Mouse (Mus musculus): ENCODE results near the gene Pmis2. TPM values are rescaled to one million over a fixed set of nuclear protein-coding genes. Genes with fewer than 3 reads are reported as not detected.

The Pmis2 gene
- under 1 TPM; 0.40 to 0.67 TPM for total RNA-seq (2021)
- long read RNA-seq, experiment 1, result 0 reads
- long read RNA-seq, experiment 2, result 0 reads

GRCm38 (mm10) chr7:30671480-30671879 is at the start of gene Pmis2:
Pmis2 (minus strand) TSS chr7:30671605.
- no peak for DNase-seq

DNA sequence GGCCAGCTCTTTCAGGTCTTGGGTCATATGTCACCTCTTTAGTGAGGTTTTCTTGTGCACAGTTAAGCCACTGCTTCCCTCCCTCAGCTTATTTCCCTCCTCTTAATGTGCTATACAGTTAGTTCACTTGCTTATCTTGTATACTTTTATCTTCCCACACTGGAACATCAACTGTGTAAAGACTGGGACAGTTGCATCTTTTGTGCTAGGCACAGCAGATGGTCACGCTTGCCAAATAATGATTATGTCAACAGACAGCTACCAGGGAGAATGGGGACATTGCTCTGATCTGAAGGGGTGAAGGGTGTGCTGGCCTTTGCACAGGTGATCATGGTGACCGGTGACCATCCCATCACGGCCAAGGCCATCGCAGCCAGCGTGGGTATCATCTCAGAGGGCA is 48.3 kb upstream of the Pmis2 start:
- DNase-seq, result no peak

DNA sequence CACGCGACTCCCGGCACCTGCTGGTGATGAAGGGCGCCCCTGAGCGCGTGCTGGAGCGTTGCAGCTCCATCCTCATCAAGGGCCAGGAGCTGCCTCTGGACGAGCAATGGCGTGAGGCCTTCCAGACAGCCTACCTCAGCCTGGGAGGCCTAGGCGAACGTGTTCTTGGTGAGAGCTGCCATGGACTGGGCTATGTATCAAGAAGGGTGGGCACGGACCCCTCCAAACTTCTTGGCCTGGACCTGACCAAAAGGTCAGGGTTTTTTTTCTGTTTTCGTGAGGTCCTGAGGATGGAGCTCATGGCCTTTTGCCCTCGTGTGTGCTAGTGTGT is 46.3 kb upstream of the Pmis2 start:
- DNase-seq, result no peak

GRCm38 (mm10) chr7:30717006-30717715 is 45.8 kb upstream of the Pmis2 start:
- peak; percentile 53 to 56 for DNase-seq

- DNase-seq, result no peak
Observed at GRCm38 (mm10) chr7:30711942-30712341, 40.5 kb upstream of the Pmis2 start, which contains the start of gene Atp4a. Atp4a (plus strand) TSS chr7:30712209.

GRCm38 (mm10) chr7:30707441-30707840 is 36.0 kb upstream of the Pmis2 start:
- DNase-seq, result no peak

- peak; percentile 26 to 40 for DNase-seq
Observed at GRCm38 (mm10) chr7:30706214-30706882, 34.9 kb upstream of the Pmis2 start.

GRCm38 (mm10) chr7:30698589-30698988 is 27.2 kb upstream of the Pmis2 start, which contains the start of gene 2200002J24Rik:
2200002J24Rik (plus strand) TSS chr7:30698926.
- no peak for DNase-seq

GRCm38 (mm10) chr7:30698101-30698500 is 26.7 kb upstream of the Pmis2 start:
- DNase-seq, result peak in 1 of 2 experiments; percentile 12

DNA sequence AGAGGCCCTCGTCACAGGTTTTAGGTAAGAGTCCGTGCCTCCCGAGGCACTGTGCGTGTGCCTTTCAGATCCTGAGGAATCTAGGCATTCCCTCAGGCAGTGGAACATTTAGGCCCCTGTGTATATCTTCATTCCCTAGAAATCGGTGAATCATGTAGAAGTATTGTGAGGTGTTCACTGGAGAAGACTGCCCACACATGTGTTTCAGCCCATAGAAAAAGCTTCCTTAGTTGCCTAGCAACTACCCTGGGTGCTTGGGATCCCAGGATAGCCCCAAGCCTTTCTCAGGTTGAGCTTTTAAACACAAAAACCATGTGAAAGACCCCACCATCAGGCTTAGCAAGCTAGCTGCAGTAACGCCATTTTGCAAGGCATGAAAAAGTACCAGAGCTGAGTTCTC is 16.9 kb upstream of the Pmis2 start:
- no peak for DNase-seq

DNA sequence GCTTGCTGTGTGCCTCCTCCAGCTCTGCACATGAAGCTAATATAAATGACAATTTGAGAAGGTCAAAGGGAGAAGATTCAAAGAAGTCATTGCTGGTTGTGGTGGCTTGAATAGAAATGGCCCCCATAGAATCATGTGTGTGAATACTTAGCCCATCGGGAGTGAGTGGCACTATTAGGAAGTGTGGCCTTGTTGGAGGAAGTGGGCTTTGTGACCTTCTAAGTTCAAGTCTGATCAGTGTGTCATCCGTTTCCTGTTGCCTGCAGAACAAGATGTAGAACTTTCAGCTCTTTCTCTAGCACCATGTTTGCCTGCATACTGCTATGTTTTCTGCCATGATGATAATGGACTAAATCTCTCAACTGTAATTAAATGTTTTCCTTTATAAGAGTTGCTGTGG is 12.0 kb upstream of the Pmis2 start:
- DNase-seq, result no peak

GRCm38 (mm10) chr7:30681897-30682296 is 10.5 kb upstream of the Pmis2 start:
- DNase-seq, result peak; percentile 55 to 57

- DNase-seq, result peak; percentile 73 to 80
Observed at GRCm38 (mm10) chr7:30678263-30678975, 7.0 kb upstream of the Pmis2 start.

GRCm38 (mm10) chr7:30669229-30669628 is 2.2 kb downstream of the Pmis2 start:
- no peak for DNase-seq

DNA sequence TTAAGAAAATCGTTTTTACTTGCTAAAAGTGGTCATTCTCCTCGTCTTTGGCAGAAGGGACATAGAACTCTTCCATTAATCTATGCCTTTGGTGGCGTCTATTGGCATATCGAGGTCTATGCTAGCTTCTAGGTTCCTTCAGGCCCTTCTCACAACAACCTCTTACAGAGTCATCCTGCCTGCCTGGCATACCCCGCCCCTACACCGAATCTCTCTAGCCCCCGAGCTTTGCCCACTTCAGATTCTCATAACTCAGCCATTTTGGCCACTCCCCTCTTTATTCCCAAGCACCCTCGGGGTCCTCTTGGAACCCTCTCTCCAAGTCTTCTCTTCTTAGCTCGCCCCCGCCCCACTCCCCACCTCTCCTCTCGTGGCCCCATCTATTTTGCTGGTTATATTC is 6.1 kb downstream of the Pmis2 start:
- DNase-seq, result peak in 1 of 2 experiments; percentile 20

GRCm38 (mm10) chr7:30664529-30665200 is 6.7 kb downstream of the Pmis2 start, which contains the start of gene Haus5:
Haus5 (minus strand) TSS chr7:30664994.
- peak; percentile 92 to 96 for DNase-seq

DNA sequence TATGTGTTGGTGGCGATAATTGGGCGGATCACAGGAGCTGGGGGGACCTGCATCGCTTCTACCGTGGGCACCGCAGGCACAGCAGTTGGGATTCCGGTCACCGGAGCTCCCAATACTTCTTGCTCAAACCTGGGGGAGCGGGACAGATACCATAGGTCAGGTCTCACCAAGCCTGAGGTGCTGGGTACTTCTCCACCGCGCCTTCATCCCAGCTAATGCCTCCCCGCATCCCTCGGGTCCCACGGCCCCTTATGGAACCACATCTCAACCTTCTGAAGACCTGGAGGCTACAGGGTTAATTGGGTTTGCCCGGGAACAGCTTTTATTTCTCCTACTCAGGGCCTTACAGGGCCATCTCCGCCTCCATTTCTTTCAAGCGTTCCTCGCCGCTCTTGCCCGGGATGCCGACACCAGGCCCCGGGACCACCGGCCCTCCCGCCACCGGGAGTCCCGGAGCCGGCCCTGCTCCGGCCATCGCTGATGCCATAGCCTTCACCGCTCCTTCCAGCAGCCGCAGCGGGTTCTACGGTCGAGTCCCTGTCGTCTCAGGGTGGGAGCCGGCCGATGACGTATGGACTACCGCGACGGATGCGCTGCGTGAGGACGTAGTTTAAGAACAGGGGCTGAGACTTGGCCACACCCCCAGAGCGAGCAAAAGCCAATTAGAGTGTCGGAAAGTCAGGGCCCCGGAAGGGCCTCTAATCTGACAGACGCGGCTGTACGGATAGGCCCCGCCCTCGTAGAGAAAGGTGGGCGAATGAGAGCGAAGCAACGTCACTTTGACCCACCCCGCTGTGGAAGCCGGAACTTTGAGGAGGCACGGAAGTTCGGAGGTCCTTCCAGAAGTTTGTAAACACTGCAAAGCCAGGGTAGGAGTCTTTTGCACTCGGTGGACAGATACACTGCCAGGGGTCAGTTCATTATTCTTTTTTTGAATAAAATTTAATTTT is 21.5 kb downstream of the Pmis2 start, which contains the start of gene Rbm42:
Gene Rbm42, minus strand, starts transcription at position 727 of the 950 bp plus-strand sequence.
- peak; percentile 98 to 100 for DNase-seq

- no peak for DNase-seq
Observed at GRCm38 (mm10) chr7:30639083-30639482, 32.3 kb downstream of the Pmis2 start.

DNA sequence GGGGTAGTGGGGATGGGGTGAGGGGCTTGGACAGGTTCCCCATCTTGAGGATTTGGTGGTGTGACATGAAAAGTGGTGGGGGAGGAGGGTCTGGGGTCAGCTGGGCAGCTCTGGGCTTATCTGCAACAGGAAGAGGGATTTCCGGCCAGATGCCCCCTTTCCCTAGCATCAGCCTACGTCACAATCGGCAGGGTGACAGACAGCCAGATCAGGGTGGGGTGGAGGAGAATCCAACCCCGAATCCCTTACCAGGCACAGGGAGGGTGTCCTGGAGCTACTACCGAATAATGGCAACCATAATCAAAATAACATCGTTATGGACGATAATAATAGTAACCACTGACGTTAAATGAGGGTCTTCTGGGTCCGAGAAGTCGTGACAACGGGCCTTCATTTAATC is 35.0 kb downstream of the Pmis2 start:
- DNase-seq, result no peak

- DNase-seq, result no peak
Observed at GRCm38 (mm10) chr7:30635752-30636151, 35.7 kb downstream of the Pmis2 start, which contains the start of gene Etv2. Etv2 (minus strand) TSS chr7:30635852.

DNA sequence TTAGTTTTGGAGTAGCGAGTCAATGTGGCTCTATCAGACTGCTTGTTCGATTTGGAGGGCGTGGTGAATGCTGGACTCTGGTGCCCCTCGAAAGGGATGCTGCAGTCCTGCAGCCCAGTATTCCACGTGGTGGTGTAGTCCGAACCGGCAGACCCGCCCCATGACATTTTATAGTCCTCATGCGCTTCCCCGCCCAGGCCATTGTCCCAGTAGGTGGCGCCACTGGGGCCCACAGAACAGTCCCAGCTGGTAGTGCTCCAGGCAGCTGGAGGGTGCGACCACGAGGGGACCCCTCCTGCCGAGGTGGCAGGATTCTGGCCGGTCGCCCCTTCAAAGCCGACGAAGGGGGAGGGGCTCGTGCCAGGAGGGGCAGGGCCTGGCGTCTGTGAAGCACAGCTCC is 36.8 kb downstream of the Pmis2 start:
- peak; percentile 18 to 28 for DNase-seq

Measured in heart, adult 18-20 months (tissue).